Mouse (Mus musculus) heart, embryonic 10.5 days (tissue): Measurements from ENCODE around the gene Nphp1. TPM values are rescaled to one million over a fixed set of nuclear protein-coding genes. Genes with fewer than 3 reads are reported as not detected.

Experiments
- DNase-seq: peaks from one replicate; pipeline ENCODE4 v3.0.0-alpha.2; 2017; ENCODE audit warnings: low spot score
- H3K27ac ChIP-seq: fragments of 300-500 bp; sonication (generic); 2 replicates; pipeline ENCODE4 v1.5.1; 2016; ENCODE audit warnings: mild to moderate bottlenecking
- H3K27me3 ChIP-seq: fragments of 300-500 bp; sonication (generic); 2 replicates; pipeline ENCODE4 v1.6.1; 2016; ENCODE audit warnings: mild to moderate bottlenecking; ENCODE audit not compliant: poor library complexity, insufficient read depth, severe bottlenecking
- H3K36me3 ChIP-seq: fragments of 300-500 bp; sonication (generic); 2 replicates; pipeline ENCODE4 v1.6.1; 2016; ENCODE audit warnings: mild to moderate bottlenecking, moderate library complexity
- H3K4me1 ChIP-seq: fragments of 300-500 bp; sonication (generic); 2 replicates; pipeline ENCODE4 v1.6.1; 2016; ENCODE audit warnings: mild to moderate bottlenecking
- H3K4me3 ChIP-seq: fragments of 300-500 bp; sonication (generic); 2 replicates; pipeline ENCODE4 v1.5.1; 2016; ENCODE audit warnings: mild to moderate bottlenecking, moderate library complexity
- H3K9me3 ChIP-seq: fragments of 300-500 bp; sonication (generic); 2 replicates; pipeline ENCODE4 v1.6.1; 2016; ENCODE audit warnings: mild to moderate bottlenecking, moderate library complexity
- WGBS: fragments of 180-500 bp; shearing (Covaris S2); methylation state at CpG from one replicate; pipeline ENCODE4 v1.1.7; 2016; 5-methylcytosine and 5-hydroxymethylcytosine counted together
- polyA plus RNA-seq: library from polyadenylated mRNA; unstranded; fragments of >200 nt; fragmentation: Nextera tagmentation; extraction: Ambion mirVana; gene quantifications from 2 replicates; pipeline ENCODE4 v1.2.1, GENCODE M21; 2016

Gene Nphp1
- 16.9 and 20.5 TPM in 2 replicates for polyA plus RNA-seq

GRCm38 (mm10) chr2:127788440-127789116, at the start of gene Nphp1:
TSS of gene Nphp1 (minus strand) at chr2:127788897.
- Histone ChIP-seq H3K4me1 (peaks cover 25% of the 10 kb centered on the region; the same call in 1 of the 2 replicates), H3K4me3 (peak within 1 kb of the TSS; percentile 79), H3K27me3 (no peaks in the 10 kb centered on the region), H3K36me3 (no peaks in the 10 kb centered on the region), H3K27ac (peak within 1 kb of the TSS; percentile 89), H3K9me3 (no peaks in the 10 kb centered on the region)
- under 1% methylated on average over 40 of the region's 40 CpGs for WGBS
- peak; percentile 90 for DNase-seq

DNA sequence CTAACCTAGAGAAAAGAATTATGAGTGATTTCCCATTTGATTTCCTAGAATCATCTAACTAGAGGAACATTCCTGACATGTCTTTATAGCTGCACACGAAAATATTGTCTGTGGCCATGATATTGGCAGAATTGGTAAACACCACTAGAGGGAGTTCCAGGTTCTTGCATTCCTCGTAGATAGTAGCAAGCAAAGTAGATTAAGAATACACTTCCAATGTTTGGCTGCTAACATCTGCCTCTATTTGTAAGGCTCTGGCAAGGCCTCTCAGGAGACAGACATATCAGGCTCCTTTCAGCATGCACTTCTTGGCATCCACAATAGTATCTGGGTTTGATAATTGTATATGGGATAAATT, 44.1 kb upstream of the Nphp1 start:
- Histone ChIP-seq H3K4me1 (peaks cover 8% of the 10 kb centered on the region; the same call in 1 of the 2 replicates), H3K27ac (no peak overlapping the region), H3K27me3 (peaks cover 12% of the 10 kb centered on the region), H3K36me3 (no peaks in the 10 kb centered on the region), H3K4me3 (no peak overlapping the region), H3K9me3 (no peaks in the 10 kb centered on the region)
- 20% methylated on average over 2 of the region's 2 CpGs for WGBS
- DNase-seq: no peak

DNA sequence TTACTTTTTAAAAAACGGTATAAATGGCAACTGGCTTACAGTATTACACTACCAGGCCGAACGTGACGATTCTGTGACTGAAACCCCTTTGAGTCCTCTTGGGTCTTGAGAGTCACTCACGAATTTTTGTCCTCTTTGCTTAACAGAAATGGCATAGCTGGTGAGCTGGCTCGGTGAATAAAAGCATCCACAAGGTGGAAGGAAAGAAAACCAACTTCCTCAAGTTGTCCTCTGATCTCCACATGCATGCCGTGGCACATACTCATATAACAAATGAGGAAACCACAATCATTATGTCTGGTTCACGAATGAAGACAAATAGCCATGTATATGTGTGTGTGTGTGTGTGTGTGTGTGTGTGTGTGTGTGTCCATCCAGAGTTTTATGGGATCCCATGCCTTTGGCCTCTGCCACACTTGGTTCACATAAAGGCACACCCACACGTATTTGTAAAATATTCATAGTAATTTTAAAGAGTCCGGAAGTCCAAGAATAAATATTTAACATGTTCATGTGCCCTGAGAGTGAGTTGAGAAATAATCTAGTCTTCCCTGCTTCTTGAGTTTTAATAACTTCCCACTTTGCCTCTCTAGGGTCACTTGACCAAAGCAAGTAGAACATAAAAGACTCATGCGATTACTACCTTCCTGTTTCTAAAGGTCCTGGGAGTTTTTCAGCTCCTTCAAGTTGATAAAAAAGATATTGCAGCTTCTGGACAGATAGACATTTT, 43.6 kb upstream of the Nphp1 start:
- 47% methylated on average over 11 of the region's 11 CpGs for WGBS
- Histone ChIP-seq H3K4me3 (peak overlapping the region; percentile 77), H3K27ac (peak overlapping the region; percentile 84; the same call in 1 of the 2 replicates), H3K9me3 (no peaks in the 10 kb centered on the region), H3K27me3 (peaks cover 6% of the 10 kb centered on the region), H3K36me3 (peaks cover 2% of the 10 kb centered on the region), H3K4me1 (peaks cover 8% of the 10 kb centered on the region; the same call in 1 of the 2 replicates)
- DNase-seq: no peak

DNA sequence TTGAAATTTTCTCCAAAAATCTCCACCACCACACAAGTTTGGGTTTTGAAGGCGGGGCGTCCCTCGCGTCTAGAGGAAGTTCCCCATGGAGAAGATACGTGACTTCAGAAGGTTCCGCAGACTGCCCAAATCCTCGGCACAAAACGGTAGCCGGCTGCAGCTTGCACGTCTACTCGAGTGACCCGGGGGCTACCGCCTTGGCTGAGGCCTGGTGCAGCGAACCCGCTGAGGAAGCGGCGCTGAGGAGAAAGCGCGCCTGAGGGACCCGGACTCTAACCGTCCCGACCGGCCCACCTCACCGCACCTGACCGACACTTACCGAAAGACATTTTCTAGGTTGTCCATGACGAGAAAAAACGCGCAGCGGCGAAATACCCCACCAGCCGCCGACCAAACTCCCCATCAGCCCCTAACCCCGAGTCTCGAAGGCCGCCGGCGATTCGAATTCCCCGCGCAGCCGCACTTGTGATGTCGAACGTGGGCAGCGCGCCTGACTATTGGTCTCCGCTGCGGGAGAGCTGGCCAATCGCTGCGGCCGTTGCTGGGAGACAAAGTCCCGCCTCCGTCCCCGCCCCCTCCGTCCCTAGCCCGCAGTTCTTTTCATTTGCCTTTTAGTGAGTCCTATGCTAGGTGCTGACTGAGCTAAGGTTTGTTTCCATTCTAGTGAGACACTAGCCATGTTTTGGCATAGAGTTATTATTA, 42.9 kb upstream of the Nphp1 start, which contains the start of gene Bub1:
TSS of gene Bub1 (minus strand) at position 465 of the 702 bp plus-strand sequence.
- under 1% methylated on average over 56 of the region's 56 CpGs for WGBS
- DNase-seq: peak; percentile 97
- H3K4me1 ChIP-seq: peaks cover 8% of the 10 kb centered on the region; the same call in 1 of the 2 replicates
- peak within 1 kb of the TSS; percentile 77 for H3K4me3 ChIP-seq
- peak within 1 kb of the TSS; percentile 84 for H3K27ac ChIP-seq
- peaks cover 7% of the 10 kb centered on the region for H3K36me3 ChIP-seq
- no peaks in the 10 kb centered on the region; the same call in 1 of the 2 replicates for H3K27me3 ChIP-seq
- no peaks in the 10 kb centered on the region for H3K9me3 ChIP-seq

GRCm38 (mm10) chr2:127791919-127792603, 3.4 kb upstream of the Nphp1 start, which contains the start of gene Mtln:
TSS of gene Mtln (minus strand) at chr2:127792488.
- Histone ChIP-seq H3K4me1 (peaks cover 25% of the 10 kb centered on the region; the same call in 1 of the 2 replicates), H3K36me3 (no peaks in the 10 kb centered on the region), H3K27me3 (no peaks in the 10 kb centered on the region), H3K4me3 (peak within 1 kb of the TSS; percentile 79), H3K27ac (peak within 1 kb of the TSS; percentile 94), H3K9me3 (no peaks in the 10 kb centered on the region)
- WGBS: 2% methylated on average over 37 of the region's 37 CpGs
- peak; percentile 96 for DNase-seq

DNA sequence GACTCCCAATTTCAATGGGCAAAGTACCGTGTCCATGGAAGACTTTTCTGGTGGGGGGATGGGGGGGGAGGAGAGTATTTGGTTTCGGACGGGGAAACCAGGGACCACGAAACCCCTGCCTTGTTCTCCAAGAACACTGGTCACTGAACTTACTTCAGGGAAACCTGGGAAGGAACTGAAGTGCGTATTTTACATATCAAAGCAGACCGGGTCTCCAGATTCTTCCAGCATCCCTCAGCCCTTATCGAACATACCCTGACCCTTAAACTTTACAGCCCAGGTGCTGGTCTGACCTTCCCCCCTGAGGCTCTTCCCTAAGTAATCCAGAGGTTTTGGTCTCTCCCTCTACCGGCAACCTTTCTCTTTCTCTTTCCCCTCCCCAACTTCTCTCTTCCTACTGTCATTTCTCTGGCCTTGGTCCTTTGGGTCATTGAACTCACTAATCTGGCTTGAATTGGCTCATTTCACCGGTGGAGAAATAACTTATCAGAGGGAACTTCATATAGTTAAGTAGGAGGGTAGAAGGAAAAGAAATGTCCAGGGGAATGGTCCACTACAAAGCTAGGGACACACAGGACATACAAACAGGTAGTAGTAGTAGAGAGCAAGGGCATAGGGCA, 1.1 kb upstream of the Nphp1 start:
- H3K9me3 ChIP-seq: no peaks in the 10 kb centered on the region
- no peak overlapping the region; the same call in 1 of the 2 replicates for H3K27ac ChIP-seq
- H3K36me3 ChIP-seq: no peaks in the 10 kb centered on the region
- DNase-seq: no peak
- H3K4me3 ChIP-seq: peak overlapping the region; percentile 79
- H3K27me3 ChIP-seq: no peaks in the 10 kb centered on the region
- peaks cover 25% of the 10 kb centered on the region; the same call in 1 of the 2 replicates for H3K4me1 ChIP-seq
- 24% methylated on average over 9 of the region's 9 CpGs for WGBS

DNA sequence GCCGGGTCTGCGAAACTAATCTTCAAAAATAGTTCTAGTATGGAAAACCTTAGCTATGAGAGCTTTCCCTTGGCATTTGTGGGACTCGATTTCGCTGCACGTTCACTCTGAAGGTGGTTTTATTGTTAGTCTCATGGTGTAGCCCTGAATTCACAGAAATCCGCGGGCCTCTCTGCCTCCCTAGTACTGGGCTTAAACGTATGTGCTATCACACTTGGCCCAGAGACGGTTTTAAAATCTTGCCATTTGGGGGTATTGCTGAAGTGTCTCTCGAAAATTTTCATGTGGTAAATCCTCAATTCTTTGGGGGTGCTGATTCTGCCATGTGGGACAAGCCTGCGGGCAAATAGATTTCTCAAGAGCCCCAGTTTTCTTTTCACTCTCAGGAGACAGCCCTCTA, 441 bp upstream of the Nphp1 start:
- WGBS: 6% methylated on average over 11 of the region's 11 CpGs
- H3K9me3 ChIP-seq: no peaks in the 10 kb centered on the region
- peak overlapping the region; percentile 79 for H3K4me3 ChIP-seq
- no peaks in the 10 kb centered on the region for H3K36me3 ChIP-seq
- H3K27ac ChIP-seq: peak overlapping the region; percentile 89
- peak; percentile 76 for DNase-seq
- peaks cover 25% of the 10 kb centered on the region; the same call in 1 of the 2 replicates for H3K4me1 ChIP-seq
- no peaks in the 10 kb centered on the region for H3K27me3 ChIP-seq

DNA sequence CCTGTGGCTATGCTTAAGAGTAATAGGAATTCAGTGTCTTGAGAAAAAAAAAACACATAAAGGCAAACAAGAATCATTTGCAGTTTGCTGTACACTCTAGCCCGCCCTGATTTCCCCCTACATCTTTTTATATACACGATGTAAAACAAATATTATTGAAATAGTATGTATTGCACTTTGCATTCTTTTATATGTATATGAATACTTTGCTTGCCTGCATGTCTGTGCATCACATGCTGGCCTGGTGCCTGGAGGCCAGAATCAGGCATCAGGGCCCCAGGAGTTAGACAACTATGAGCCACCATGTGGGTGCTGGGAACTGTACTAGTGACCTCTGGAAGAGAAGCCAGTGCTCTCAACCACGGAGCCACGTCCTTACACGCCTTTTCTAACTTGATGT, 1.5 kb downstream of the Nphp1 start:
- 88% methylated on average over 5 of the region's 5 CpGs for WGBS
- Histone ChIP-seq H3K9me3 (no peaks in the 10 kb centered on the region), H3K4me3 (no peak overlapping the region), H3K27ac (no peak overlapping the region), H3K4me1 (peaks cover 25% of the 10 kb centered on the region; the same call in 1 of the 2 replicates), H3K36me3 (no peaks in the 10 kb centered on the region), H3K27me3 (no peaks in the 10 kb centered on the region)
- DNase-seq: no peak

DNA sequence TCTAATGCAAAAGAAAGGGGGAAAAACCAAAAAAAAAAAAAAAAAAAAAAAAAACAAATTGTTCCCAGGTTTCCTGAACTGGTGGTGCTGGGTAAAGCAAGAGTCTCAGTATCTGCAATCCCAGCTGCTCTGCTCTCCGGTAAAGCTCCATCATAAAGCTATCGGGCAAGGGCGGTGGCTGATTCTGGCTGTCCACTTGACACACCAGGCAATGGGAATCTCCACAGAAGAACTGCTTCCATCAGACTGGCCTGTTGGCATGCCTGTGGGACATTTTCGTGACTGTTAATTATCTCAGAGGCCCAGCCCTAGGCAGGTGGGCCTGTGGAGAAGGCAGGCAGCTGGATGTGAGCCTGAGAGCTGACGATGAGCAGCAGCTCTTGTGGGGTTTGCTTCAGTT, 10.2 kb downstream of the Nphp1 start:
- Histone ChIP-seq H3K27me3 (no peaks in the 10 kb centered on the region), H3K36me3 (peaks cover 12% of the 10 kb centered on the region), H3K4me1 (peaks cover 5% of the 10 kb centered on the region), H3K9me3 (no peaks in the 10 kb centered on the region), H3K4me3 (no peak overlapping the region), H3K27ac (no peak overlapping the region)
- peak; percentile 69 for DNase-seq
- 82% methylated on average over 5 of the region's 5 CpGs for WGBS

- Histone ChIP-seq H3K4me3 (no peak overlapping the region), H3K27me3 (no peaks in the 10 kb centered on the region), H3K36me3 (peaks cover 23% of the 10 kb centered on the region), H3K9me3 (no peaks in the 10 kb centered on the region), H3K4me1 (peaks cover 5% of the 10 kb centered on the region), H3K27ac (no peak overlapping the region)
- WGBS: 84% methylated on average over 3 of the region's 3 CpGs
- no peak for DNase-seq
Observed at GRCm38 (mm10) chr2:127775013-127775412, 13.7 kb downstream of the Nphp1 start.

- no peak for DNase-seq
- WGBS: 44% methylated on average over 1 of the region's 1 CpGs
Observed at GRCm38 (mm10) chr2:127774578-127774941, 14.1 kb downstream of the Nphp1 start.

More at GRCm38 (mm10) chr2:127774578-127774941, 14.1 kb downstream of the Nphp1 start:
- no peak overlapping the region for H3K27ac ChIP-seq
- no peak overlapping the region for H3K4me3 ChIP-seq
- peaks cover 5% of the 10 kb centered on the region for H3K4me1 ChIP-seq
- no peaks in the 10 kb centered on the region for H3K27me3 ChIP-seq
- no peaks in the 10 kb centered on the region for H3K9me3 ChIP-seq
- H3K36me3 ChIP-seq: peaks cover 23% of the 10 kb centered on the region
